Mouse (Mus musculus) brain, embryonic 14.5 days (tissue): Measurements from ENCODE around the gene Unc119b.

Source experiments
- CTCF ChIP-seq: fragments of 200-500 bp; IDR thresholded peaks from 2 replicates; pipeline ENCODE4 v1.5.1; 2012; ENCODE audit warnings: inconsistent platforms, mild to moderate bottlenecking, moderate library complexity, borderline replicate concordance; ENCODE audit not compliant: insufficient read depth, insufficient read length; ENCODE audit errors: extremely low read depth
- POLR2A ChIP-seq: fragments of 200-500 bp; IDR thresholded peaks from 2 replicates; pipeline ENCODE4 v1.6.1; 2012; ENCODE audit warnings: mild to moderate bottlenecking, inconsistent platforms, borderline replicate concordance; ENCODE audit not compliant: poor library complexity, insufficient read depth, insufficient read length, severe bottlenecking; ENCODE audit errors: extremely low read depth

GRCm38 (mm10) chr5:115183482-115183881 lies 48.7 kb upstream of the Unc119b start:
- TF ChIP-seq CTCF (no peak), POLR2A (no peak)
